Mouse (Mus musculus) urinary bladder, adult 18-20 months (tissue): ENCODE results near the gene Sorcs2.
A peak's percentile ranks its signal among the peaks of the same experiment; 100 is the strongest.

Experiments used
- DNase-seq, 2 experiments: peaks; one replicate each; pipeline ENCODE4 v3.0.0; 2022; ENCODE audit warnings: low spot score in 2 of 2, mixed read lengths in 2 of 2

Sorcs2 gene

GRCm38 (mm10) chr5:36069503-36070360 is 328.2 kb downstream of the Sorcs2 start:
- DNase-seq = no peak

GRCm38 (mm10) chr5:36067651-36068181 is 330.2 kb downstream of the Sorcs2 start:
- DNase-seq = no peak

GRCm38 (mm10) chr5:36057804-36058322 is 340.1 kb downstream of the Sorcs2 start:
- DNase-seq = no peak

DNA sequence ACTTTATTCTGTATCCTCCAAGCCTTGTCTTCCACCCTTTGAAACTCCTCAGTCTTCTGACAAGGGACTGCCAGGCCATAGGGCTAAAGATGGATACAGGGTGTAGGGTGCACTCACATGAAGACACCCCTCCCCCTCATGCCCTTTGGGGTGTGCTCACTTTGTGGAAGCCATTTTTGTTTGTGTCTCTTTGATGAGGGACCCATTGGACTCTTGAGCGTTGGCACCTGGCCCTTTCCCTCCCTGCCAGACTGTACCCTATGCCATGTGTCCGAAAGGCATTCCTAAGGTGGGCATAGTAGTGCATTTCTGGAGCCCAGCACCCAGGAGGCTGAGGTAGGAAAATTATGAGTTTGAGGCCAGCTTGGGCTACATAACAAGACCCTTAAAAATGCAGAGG is 341.0 kb downstream of the Sorcs2 start:
- no peak for DNase-seq

DNA sequence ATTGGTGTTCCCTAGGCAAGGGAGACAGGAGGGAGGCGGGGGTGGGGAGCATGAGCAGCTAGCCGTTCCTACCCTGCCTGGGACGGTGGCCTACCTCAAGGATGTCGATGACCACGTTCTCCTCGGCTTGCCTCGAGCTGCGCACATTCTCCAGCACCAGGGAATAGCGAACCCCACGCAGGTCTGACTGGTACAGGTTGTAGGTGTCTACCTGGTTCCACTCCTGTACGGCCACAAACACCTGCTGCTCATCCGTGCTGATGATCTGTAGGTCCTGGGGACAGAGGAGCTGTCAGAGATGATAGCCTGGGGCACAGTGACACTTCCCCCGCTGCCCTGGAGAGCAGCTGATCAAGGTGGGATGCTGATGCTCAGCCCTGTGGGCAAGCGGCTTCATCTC is 342.1 kb downstream of the Sorcs2 start:
- no peak for DNase-seq

DNA sequence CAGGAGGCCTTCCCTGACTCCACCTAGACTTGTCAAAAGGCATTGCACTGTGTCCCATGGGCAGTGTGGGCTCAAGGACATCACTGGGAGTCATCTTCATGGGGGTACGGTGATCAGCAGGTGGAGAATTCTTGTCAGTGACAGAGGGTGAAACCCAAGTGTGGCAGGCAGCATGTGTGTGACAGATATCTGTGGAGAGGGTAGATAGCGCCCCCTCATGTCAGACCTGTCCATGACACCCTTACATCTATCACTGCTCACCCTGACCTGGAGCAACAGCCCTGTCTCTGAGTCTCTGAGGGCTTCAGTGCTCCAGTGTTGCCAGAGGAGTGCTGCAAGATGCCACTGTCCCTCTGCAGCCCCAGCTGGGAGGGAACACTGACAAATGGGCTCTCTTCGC is 343.4 kb downstream of the Sorcs2 start:
- no peak for DNase-seq

GRCm38 (mm10) chr5:36043154-36043553 is 354.8 kb downstream of the Sorcs2 start:
- no peak for DNase-seq

DNA sequence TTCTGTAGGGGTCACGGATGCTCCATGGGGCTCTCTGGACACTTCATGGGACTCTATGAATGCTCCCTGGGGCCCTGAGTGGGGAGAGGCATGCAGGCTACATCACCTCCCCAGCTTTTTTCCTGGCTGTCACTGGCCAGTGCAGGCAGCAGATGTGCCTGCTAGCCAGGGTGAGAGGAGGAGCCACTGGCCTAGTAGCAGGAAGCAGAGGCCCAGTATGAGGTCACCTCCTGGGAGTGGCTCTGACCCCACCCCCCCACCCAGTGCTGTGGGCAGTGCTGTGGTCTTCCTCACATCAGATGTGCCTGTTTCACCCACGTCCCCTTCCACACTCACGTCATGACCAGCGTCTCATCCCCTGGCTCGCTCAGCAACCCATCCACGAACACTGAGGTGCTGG is 356.2 kb downstream of the Sorcs2 start:
- DNase-seq = no peak

DNA sequence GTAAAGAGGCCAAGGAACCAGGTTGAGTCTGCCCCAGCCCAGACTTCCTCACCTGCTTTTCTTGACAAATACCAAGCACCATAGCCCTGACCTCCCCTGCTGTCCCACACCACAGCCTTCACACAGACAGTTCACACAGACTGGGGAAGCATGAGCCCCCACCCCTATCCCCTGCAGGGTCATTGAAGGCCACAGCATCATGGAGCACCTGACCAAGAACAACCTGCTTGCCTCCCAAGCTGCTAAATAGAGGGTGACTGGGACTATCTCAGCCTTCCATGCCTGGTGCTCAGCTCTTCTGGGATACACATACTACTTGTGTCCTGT is 356.7 kb downstream of the Sorcs2 start:
- no peak for DNase-seq

DNA sequence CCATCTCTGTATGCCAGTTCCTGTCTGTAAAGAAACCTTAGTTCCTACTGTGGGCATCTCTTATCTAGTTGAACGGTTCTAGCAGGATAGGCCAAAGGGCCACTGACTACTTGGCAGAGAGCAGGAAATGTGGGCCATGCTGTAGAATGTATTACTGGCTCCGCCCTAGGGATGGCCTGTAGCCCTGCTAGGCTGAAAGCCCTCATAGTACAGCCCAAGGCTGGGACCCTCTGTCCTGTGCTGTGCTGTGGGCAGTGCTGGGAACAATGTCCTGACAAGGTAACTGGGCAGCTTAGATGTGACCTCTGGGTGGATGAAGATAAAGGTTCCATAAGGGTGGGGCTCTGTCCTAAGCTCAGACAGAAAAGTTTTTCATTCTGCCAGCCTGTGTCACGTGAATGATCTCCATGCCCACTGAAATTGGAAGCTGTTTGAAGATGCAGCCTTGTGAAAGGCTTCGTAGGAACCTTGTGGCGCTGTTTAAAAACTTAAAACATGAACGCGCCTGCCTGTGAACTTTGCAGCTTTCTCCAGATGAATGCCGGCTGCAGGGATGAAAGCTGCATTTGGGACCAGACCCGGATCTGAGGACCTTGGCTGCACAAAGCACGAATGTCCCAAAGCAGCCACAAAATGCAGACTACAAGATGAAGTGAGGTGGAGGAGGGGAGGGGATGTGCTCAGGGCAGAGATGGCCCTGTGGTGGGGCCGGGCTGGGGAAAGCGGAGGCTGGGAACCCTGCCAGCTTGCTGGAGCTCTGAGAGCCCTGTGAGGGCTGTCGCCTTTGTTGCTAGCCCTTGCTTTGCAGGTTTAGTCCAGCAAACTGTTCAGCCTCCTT is 357.3 kb downstream of the Sorcs2 start:
- DNase-seq = no peak

DNA sequence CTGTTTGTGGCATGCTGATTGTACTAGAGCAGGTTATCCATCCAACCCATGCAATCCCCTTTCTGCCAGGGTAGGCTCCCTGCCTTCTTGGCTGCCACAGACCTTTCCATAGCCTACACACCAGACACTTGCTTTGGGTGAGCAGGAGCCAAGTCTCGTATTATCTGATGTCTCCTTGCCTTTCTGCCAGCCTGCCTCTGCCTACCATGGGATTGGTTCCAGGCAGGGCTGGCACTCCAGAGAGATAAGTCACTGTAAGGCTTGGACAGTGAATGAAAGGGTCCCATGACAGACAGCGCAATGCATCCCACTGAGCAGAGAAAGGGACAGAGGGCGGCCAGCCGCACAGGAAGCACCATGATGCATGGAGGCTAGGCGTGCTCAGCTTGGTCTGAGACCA is 358.3 kb downstream of the Sorcs2 start:
- DNase-seq = no peak

GRCm38 (mm10) chr5:36033531-36034426 is 364.2 kb downstream of the Sorcs2 start:
- peak in 1 of 2 experiments; percentile 26 for DNase-seq

DNA sequence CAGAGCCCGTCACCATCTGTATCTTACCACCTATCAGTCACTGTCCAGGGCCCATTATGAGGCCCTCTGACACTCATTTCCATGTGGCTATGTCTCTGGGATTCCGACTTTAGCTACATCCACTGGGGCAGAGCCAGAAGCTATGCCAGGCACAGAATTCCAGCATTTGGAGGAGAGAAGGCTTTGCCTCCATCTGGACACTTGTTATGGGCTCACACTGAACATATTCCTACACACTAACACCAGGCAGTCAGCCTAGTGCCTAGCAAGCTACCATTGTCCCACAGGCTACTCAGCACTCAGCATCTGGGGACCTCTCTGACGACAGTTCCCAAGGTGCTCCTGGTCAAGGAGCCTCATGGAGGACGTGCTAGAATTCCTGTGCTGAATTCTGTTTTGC is 372.9 kb downstream of the Sorcs2 start:
- no peak for DNase-seq

- no peak for DNase-seq
Measured at GRCm38 (mm10) chr5:36024003-36024685, 373.8 kb downstream of the Sorcs2 start.

- DNase-seq = no peak
Measured at GRCm38 (mm10) chr5:36022361-36022760, 375.6 kb downstream of the Sorcs2 start.

- no peak for DNase-seq
Measured at GRCm38 (mm10) chr5:36021091-36021490, 376.8 kb downstream of the Sorcs2 start.

DNA sequence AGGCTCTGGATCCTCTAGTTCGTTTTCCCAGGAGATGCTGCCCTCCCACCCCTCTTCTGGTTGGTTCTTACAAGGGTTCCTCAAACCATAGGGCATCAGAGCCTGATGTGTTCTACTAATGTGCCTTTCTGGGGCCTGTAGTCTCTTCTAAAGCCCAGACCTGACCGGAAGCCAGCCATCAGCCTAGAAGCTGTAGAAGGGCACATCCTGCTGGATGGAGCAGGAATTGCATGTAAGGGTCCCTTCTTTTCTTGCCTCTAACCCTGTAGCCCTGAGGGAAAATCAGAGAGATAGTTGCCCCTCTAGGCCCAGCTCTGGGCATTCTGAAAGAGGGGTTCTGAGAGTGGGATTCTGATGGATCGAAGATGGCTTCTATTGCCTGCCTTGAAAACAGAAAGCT is 379.6 kb downstream of the Sorcs2 start:
- DNase-seq = no peak

GRCm38 (mm10) chr5:36009405-36009804 is 388.5 kb downstream of the Sorcs2 start:
- DNase-seq = no peak

GRCm38 (mm10) chr5:36007649-36008048 is 390.3 kb downstream of the Sorcs2 start:
- DNase-seq = no peak

DNA sequence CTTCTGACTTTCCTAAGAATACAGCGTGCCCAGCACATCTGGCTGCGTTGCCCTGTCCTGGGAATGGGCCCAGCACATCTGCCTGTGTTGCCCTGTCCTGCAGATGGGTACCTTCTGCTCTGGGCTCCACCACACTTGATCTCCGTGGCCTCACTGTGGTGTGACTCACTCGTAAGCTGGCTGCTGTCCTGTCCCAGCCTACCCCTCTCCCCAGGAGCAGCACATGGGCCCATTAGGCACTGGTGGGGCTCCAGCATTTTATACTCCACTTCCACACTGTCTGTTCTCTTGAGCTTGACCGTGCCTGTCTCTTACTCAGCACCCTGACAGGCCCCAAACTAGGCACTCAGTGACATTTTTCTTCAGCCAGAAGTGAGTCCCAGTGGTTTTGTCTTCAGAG is 391.4 kb downstream of the Sorcs2 start:
- no peak for DNase-seq

GRCm38 (mm10) chr5:36006106-36006505 is 391.8 kb downstream of the Sorcs2 start:
- DNase-seq = no peak
